Mouse (Mus musculus) small intestine, adult 2 months (tissue): ENCODE results near the gene Gm1043. TPM values are rescaled to one million over a fixed set of nuclear protein-coding genes. Genes with fewer than 3 reads are reported as not detected.

Experiments
- H3K27ac ChIP-seq: fragments of 200-500 bp; 2 replicates; pipeline ENCODE4 v1.5.1; 2012; ENCODE audit warnings: low read depth, low read length, control low read depth, inconsistent platforms; ENCODE audit not compliant: insufficient read depth
- H3K27me3 ChIP-seq: fragments of 200-500 bp; 2 replicates; pipeline ENCODE4 v1.6.1; 2012; ENCODE audit warnings: mild to moderate bottlenecking, moderate library complexity, low read length, inconsistent platforms; ENCODE audit not compliant: control insufficient read depth, insufficient read depth
- H3K36me3 ChIP-seq: fragments of 200-500 bp; 2 replicates; pipeline ENCODE4 v1.6.1; 2012; ENCODE audit warnings: mild to moderate bottlenecking, low read length, control low read depth, inconsistent platforms; ENCODE audit not compliant: control insufficient read depth, insufficient read depth
- H3K4me1 ChIP-seq: fragments of 200-500 bp; 2 replicates; pipeline ENCODE4 v1.6.1; 2012; ENCODE audit warnings: low read length, inconsistent platforms, mixed read lengths; ENCODE audit not compliant: control insufficient read depth, insufficient read depth, insufficient read length
- H3K4me3 ChIP-seq: fragments of 200-500 bp; 2 replicates; pipeline ENCODE4 v1.5.1; 2012; ENCODE audit warnings: low read depth, mild to moderate bottlenecking, control low read depth, inconsistent platforms, low read length, moderate library complexity
- CTCF ChIP-seq: fragments of 200-500 bp; IDR thresholded peaks from 2 replicates; pipeline ENCODE4 v1.5.1; 2012; ENCODE audit warnings: low read depth, mild to moderate bottlenecking, control low read depth, inconsistent platforms, low read length, moderate library complexity, mixed read lengths; ENCODE audit not compliant: insufficient replicate concordance, insufficient read length; ENCODE audit errors: extremely low read depth
- POLR2A ChIP-seq: fragments of 200-500 bp; IDR thresholded peaks from 2 replicates; pipeline ENCODE4 v1.6.1; 2012; ENCODE audit warnings: low read depth, mild to moderate bottlenecking, control low read depth, inconsistent platforms, low read length, moderate library complexity
- WGBS: fragments of 180-500 bp; shearing (Covaris S2); methylation state at CpG from one replicate; pipeline ENCODE4 v1.1.7; 2018; 5-methylcytosine and 5-hydroxymethylcytosine counted together
- polyA plus RNA-seq: library from polyadenylated mRNA; depleted of rRNA; stranded (reverse); fragments of >200 nt; gene quantifications from 2 replicates; pipeline ENCODE4 v1.2.3, GENCODE M21; 2012

Gm1043 gene
- polyA plus RNA-seq, 1 experiment = 0.85 TPM

GRCm38 (mm10) chr5:37242360-37243168 lies 157.4 kb downstream of the Gm1043 start:
- Histone ChIP-seq H3K4me1 (no peaks in the 10 kb centered on the region; the same call in 1 of the 2 replicates), H3K27me3 (peaks cover 33% of the 10 kb centered on the region), H3K27ac (no peak overlapping the region), H3K4me3 (no peak overlapping the region; the same call in 1 of the 2 replicates), H3K36me3 (no peaks in the 10 kb centered on the region)
- WGBS = 16% methylated on average over 44 of the region's 44 CpGs
- TF ChIP-seq CTCF (no peak), POLR2A (no peak)

- no peak for TF ChIP-seq POLR2A
- no peak for TF ChIP-seq CTCF
- Histone ChIP-seq H3K27me3 (peaks cover 33% of the 10 kb centered on the region), H3K4me1 (no peaks in the 10 kb centered on the region; the same call in 1 of the 2 replicates), H3K27ac (no peak overlapping the region), H3K36me3 (no peaks in the 10 kb centered on the region), H3K4me3 (no peak overlapping the region)
- 3% methylated on average over 19 of the region's 19 CpGs for WGBS
These were observed 158.2 kb downstream of the Gm1043 start for GRCm38 (mm10) chr5:37243169-37243886.

- TF ChIP-seq CTCF (no peak), POLR2A (no peak)
- Histone ChIP-seq H3K27ac (no peak overlapping the region), H3K36me3 (no peaks in the 10 kb centered on the region), H3K4me1 (no peaks in the 10 kb centered on the region; the same call in 1 of the 2 replicates), H3K4me3 (no peak overlapping the region), H3K27me3 (peaks cover 33% of the 10 kb centered on the region)
- WGBS = 11% methylated on average over 13 of the region's 13 CpGs
These were observed 159.0 kb downstream of the Gm1043 start for GRCm38 (mm10) chr5:37244161-37244560.

- H3K27me3 ChIP-seq = peaks cover 33% of the 10 kb centered on the region
- H3K4me1 ChIP-seq = no peaks in the 10 kb centered on the region; the same call in 1 of the 2 replicates
- 33% methylated on average over 9 of the region's 9 CpGs for WGBS
- TF ChIP-seq CTCF (no peak), POLR2A (no peak)
- H3K36me3 ChIP-seq = no peaks in the 10 kb centered on the region
- no peak overlapping the region for H3K4me3 ChIP-seq
- H3K27ac ChIP-seq = no peak overlapping the region
These were observed 159.6 kb downstream of the Gm1043 start for GRCm38 (mm10) chr5:37244666-37245242.

GRCm38 (mm10) chr5:37245651-37246050 lies 160.5 kb downstream of the Gm1043 start:
- H3K4me3 ChIP-seq = peak overlapping the region; percentile 52
- TF ChIP-seq CTCF = no peak
- no peak for TF ChIP-seq POLR2A
- H3K36me3 ChIP-seq = no peaks in the 10 kb centered on the region
- H3K27me3 ChIP-seq = peaks cover 33% of the 10 kb centered on the region
- H3K27ac ChIP-seq = no peak overlapping the region
- no peaks in the 10 kb centered on the region; the same call in 1 of the 2 replicates for H3K4me1 ChIP-seq
- 2% methylated on average over 42 of the region's 42 CpGs for WGBS

GRCm38 (mm10) chr5:37246138-37246910 lies 161.2 kb downstream of the Gm1043 start:
- Histone ChIP-seq H3K4me1 (no peaks in the 10 kb centered on the region; the same call in 1 of the 2 replicates), H3K36me3 (no peaks in the 10 kb centered on the region), H3K27ac (no peak overlapping the region), H3K4me3 (peak overlapping the region; percentile 52), H3K27me3 (peaks cover 32% of the 10 kb centered on the region)
- no peak for TF ChIP-seq POLR2A
- TF ChIP-seq CTCF = no peak
- 2% methylated on average over 37 of the region's 37 CpGs for WGBS

- Histone ChIP-seq H3K36me3 (no peaks in the 10 kb centered on the region), H3K4me3 (no peak overlapping the region), H3K27me3 (peaks cover 22% of the 10 kb centered on the region; the same call in 1 of the 2 replicates), H3K27ac (no peak overlapping the region), H3K4me1 (no peaks in the 10 kb centered on the region; the same call in 1 of the 2 replicates)
- TF ChIP-seq POLR2A = no peak
- TF ChIP-seq CTCF = no peak
- 46% methylated on average over 4 of the region's 4 CpGs for WGBS
These were observed 162.3 kb downstream of the Gm1043 start for GRCm38 (mm10) chr5:37247456-37247855.
